Mouse (Mus musculus) heart, postnatal 0 days (tissue): ENCODE measurements at regions not wholly inside any gene's neighbourhood (a gene's known extent, or its start where the extent isn't known, plus 50 kb on each side); places are given as distances from the start of the nearest gene placed in this dataset.

Experiments used
- ATAC-seq: fragments of 200-750 bp; cut with Nextera tagmentation; 2 replicates; pipeline ENCODE4 v1.8.0; 2017; ENCODE audit warnings: low read depth, moderate number of reproducible peaks, moderate library complexity; ENCODE audit not compliant: insufficient read depth
- DNase-seq: peaks from one replicate; pipeline ENCODE4 v3.0.0-alpha.2; 2016; ENCODE audit warnings: low spot score
- H3K27ac ChIP-seq: fragments of 300-500 bp; sonication (generic); 2 replicates; pipeline ENCODE4 v1.5.1; 2014; ENCODE audit warnings: low read depth, mild to moderate bottlenecking
- H3K27me3 ChIP-seq: fragments of 300-500 bp; sonication (generic); 2 replicates; pipeline ENCODE4 v1.6.1; 2014; ENCODE audit warnings: low read length, mixed read lengths; ENCODE audit not compliant: control insufficient read depth, insufficient read depth
- H3K36me3 ChIP-seq: fragments of 300-500 bp; sonication (generic); replicated peaks from 2 replicates; pipeline ENCODE4 v1.6.1; 2014; ENCODE audit warnings: low read length, mixed read lengths; ENCODE audit not compliant: control insufficient read depth, insufficient read depth
- H3K4me1 ChIP-seq: fragments of 300-500 bp; sonication (generic); 2 replicates; pipeline ENCODE4 v1.6.1; 2014; ENCODE audit warnings: antibody characterized with exemption; ENCODE audit not compliant: control insufficient read depth, insufficient read depth
- H3K4me2 ChIP-seq: fragments of 300-500 bp; sonication (generic); 2 replicates; pipeline ENCODE4 v1.6.1; 2014; ENCODE audit warnings: low read depth, mild to moderate bottlenecking, low read length, moderate library complexity
- H3K4me3 ChIP-seq: fragments of 300-500 bp; sonication (generic); 2 replicates; pipeline ENCODE4 v1.5.1; 2014; ENCODE audit warnings: low read depth, low read length
- H3K9ac ChIP-seq: fragments of 300-500 bp; sonication (generic); replicated peaks from 2 replicates; pipeline ENCODE4 v1.6.1; 2014; ENCODE audit warnings: low read depth, low read length, mixed read lengths
- H3K9me3 ChIP-seq: fragments of 300-500 bp; sonication (generic); replicated peaks from 2 replicates; pipeline ENCODE4 v1.6.1; 2016; ENCODE audit warnings: low read length; ENCODE audit not compliant: control insufficient read depth
- CTCF ChIP-seq: IDR thresholded peaks from 2 replicates; pipeline ENCODE4 v1.5.1; 2016; ENCODE audit warnings: antibody characterized with exemption, control low read depth, low read depth
- EP300 ChIP-seq: IDR thresholded peaks from 2 replicates; pipeline ENCODE4 v1.6.1; 2016; ENCODE audit warnings: antibody characterized with exemption, low read depth
- WGBS: fragments of 180-500 bp; shearing (Covaris S2); extraction: QIAGEN DNeasy Blood & Tissue Kit; methylation state at CpG from one replicate; pipeline ENCODE4 v1.1.7; 2014; 5-methylcytosine and 5-hydroxymethylcytosine counted together

GRCm38 (mm10) chr16:62681880-62682279 is 104.7 kb downstream of the Nsun3 start:
- TF ChIP-seq EP300 (no peak), CTCF (no peak)
- Histone ChIP-seq H3K4me1 (no peaks in the 10 kb centered on the region), H3K27ac (no peak overlapping the region), H3K27me3 (no peaks in the 10 kb centered on the region), H3K36me3 (no peaks in the 10 kb centered on the region), H3K4me2 (no peak overlapping the region), H3K4me3 (no peak overlapping the region), H3K9me3 (no peaks in the 10 kb centered on the region), H3K9ac (no peak overlapping the region)
- DNase-seq (no peak), ATAC-seq (no peak)
- WGBS: 79% methylated on average over 5 of the region's 5 CpGs

GRCm38 (mm10) chr16:62676815-62677214 is 109.8 kb downstream of the Nsun3 start:
- H3K27me3 ChIP-seq: no peaks in the 10 kb centered on the region
- WGBS: 72% methylated on average over 6 of the region's 6 CpGs
- no peak for DNase-seq
- H3K9me3 ChIP-seq: no peaks in the 10 kb centered on the region
- no peaks in the 10 kb centered on the region for H3K36me3 ChIP-seq
- no peak overlapping the region for H3K27ac ChIP-seq
- H3K4me1 ChIP-seq: no peaks in the 10 kb centered on the region
- no peak overlapping the region for H3K4me2 ChIP-seq
- ATAC-seq: no peak
- TF ChIP-seq EP300 (no peak), CTCF (no peak)
- no peak overlapping the region for H3K4me3 ChIP-seq
- H3K9ac ChIP-seq: no peak overlapping the region

- Histone ChIP-seq H3K4me3 (no peak overlapping the region), H3K9ac (no peak overlapping the region), H3K27ac (no peak overlapping the region), H3K4me2 (no peak overlapping the region), H3K27me3 (no peaks in the 10 kb centered on the region), H3K4me1 (no peaks in the 10 kb centered on the region), H3K36me3 (no peaks in the 10 kb centered on the region), H3K9me3 (no peaks in the 10 kb centered on the region)
- 85% methylated on average over 2 of the region's 2 CpGs for WGBS
- DNase-seq (no peak), ATAC-seq (no peak)
- TF ChIP-seq CTCF: no peak
- no peak for TF ChIP-seq EP300
Observed at GRCm38 (mm10) chr16:62657383-62657782, 129.2 kb downstream of the Nsun3 start.

GRCm38 (mm10) chr16:62654436-62654835 is 132.2 kb downstream of the Nsun3 start:
- no peak overlapping the region for H3K9ac ChIP-seq
- no peaks in the 10 kb centered on the region for H3K36me3 ChIP-seq
- DNase-seq (no peak), ATAC-seq (no peak)
- H3K4me2 ChIP-seq: no peak overlapping the region
- WGBS: 67% methylated on average over 1 of the region's 1 CpGs
- no peaks in the 10 kb centered on the region for H3K27me3 ChIP-seq
- no peak for TF ChIP-seq EP300
- no peak for TF ChIP-seq CTCF
- H3K9me3 ChIP-seq: no peaks in the 10 kb centered on the region
- no peaks in the 10 kb centered on the region for H3K4me1 ChIP-seq
- H3K27ac ChIP-seq: no peak overlapping the region
- no peak overlapping the region for H3K4me3 ChIP-seq

GRCm38 (mm10) chr16:62653817-62654216 is 132.8 kb downstream of the Nsun3 start:
- no peaks in the 10 kb centered on the region for H3K27me3 ChIP-seq
- 43% methylated on average over 8 of the region's 8 CpGs for WGBS
- no peak overlapping the region for H3K9ac ChIP-seq
- no peaks in the 10 kb centered on the region for H3K9me3 ChIP-seq
- H3K27ac ChIP-seq: no peak overlapping the region
- no peaks in the 10 kb centered on the region for H3K4me1 ChIP-seq
- ATAC-seq (no peak), DNase-seq (no peak)
- no peak overlapping the region for H3K4me2 ChIP-seq
- TF ChIP-seq CTCF: no peak
- no peak for TF ChIP-seq EP300
- H3K4me3 ChIP-seq: no peak overlapping the region
- H3K36me3 ChIP-seq: no peaks in the 10 kb centered on the region

- DNase-seq: no peak
- 60% methylated on average over 6 of the region's 6 CpGs for WGBS
Observed at GRCm38 (mm10) chr16:62652769-62653465, 133.7 kb downstream of the Nsun3 start.

More at GRCm38 (mm10) chr16:62652769-62653465, 133.7 kb downstream of the Nsun3 start:
- Histone ChIP-seq H3K9ac (no peak overlapping the region), H3K4me1 (no peaks in the 10 kb centered on the region), H3K27ac (no peak overlapping the region), H3K4me2 (no peak overlapping the region), H3K36me3 (no peaks in the 10 kb centered on the region), H3K4me3 (no peak overlapping the region), H3K9me3 (no peaks in the 10 kb centered on the region), H3K27me3 (no peaks in the 10 kb centered on the region)
- no peak for TF ChIP-seq EP300
- TF ChIP-seq CTCF: no peak
- no peak for ATAC-seq
